Mouse (Mus musculus) thymus, adult 18-20 months (tissue): ENCODE results near the gene Rbmxl1.

ENCODE experiments used
- DNase-seq, 2 experiments: peaks; one replicate each; pipeline ENCODE4 v3.0.0; 2022; ENCODE audit warnings: mixed read lengths in 2 of 2

Rbmxl1 gene

DNA sequence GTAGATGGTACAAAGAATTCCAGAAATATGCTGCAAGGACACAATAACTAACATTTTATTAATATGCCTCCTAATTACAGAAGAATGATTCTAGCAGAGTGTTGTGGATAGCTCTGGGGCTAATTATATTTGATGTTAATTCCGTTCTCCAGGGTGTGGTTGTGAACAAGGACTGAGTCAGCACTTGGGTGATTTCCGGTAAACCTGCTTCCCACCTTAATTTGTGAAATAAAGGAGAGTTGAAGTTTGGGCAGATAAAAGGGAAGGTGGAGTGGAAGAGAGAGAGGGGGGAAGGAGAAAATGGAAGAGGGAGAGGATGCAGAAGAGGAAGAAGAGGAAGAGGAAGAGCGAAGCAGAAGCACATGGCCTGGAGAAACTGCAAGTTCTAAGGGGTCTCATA, 19.0 kb downstream of the Rbmxl1 start:
- DNase-seq, result no peak

DNA sequence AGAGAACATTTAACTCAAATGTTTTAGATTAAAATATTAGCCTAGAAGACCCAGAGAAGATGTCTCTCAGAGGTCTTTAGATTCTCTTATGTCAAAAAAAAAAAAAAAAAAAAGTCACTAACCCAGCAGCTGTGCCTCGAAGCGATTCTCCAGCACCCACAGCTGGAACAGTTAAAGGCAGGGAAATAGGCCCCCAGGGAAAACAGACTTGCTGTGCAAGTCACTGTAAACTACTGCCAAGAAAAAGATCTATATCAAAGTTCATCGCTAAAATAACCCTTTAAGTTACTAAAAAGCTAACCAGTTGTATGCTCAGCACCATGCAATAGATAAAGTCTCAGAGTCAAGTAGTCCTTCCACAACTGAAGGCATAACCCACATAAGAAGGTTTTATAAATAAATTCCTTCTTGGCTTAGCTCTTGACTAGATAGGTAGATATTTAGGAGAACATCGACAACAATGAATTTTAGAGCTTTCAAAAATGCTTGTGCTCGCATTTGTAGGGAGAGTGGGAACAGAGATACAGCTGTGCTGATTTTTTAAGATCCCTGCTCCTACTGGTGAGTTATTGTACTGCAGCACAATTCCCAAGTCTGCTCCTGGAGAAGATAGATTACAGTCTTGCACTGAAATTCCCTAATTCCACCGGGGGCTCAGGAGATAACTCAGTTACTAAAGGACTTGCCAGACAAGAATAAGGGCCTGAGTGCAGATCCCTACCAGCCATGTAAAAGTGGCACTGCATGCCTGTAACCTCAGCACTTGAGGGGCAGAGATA, 31.5 kb downstream of the Rbmxl1 start:
- DNase-seq, result no peak

DNA sequence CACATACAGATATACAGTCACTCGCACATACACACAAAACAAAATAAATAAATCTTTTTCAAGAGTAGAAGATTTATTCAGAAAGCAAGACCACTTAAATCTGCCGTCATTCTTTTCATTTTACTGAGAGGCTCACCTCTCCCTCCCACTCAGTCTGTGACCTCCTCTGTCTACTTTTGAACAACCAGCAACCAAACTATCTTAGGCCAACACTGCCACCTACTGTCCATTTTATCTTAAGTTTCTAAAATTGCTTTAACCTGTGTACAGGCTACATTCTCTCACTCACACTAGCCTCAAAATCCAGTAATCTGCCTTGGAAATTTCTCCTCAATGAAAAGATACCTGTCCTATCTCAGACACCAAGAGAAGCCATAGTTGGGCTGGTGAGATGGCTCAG, 40.8 kb downstream of the Rbmxl1 start:
- no peak for DNase-seq

DNA sequence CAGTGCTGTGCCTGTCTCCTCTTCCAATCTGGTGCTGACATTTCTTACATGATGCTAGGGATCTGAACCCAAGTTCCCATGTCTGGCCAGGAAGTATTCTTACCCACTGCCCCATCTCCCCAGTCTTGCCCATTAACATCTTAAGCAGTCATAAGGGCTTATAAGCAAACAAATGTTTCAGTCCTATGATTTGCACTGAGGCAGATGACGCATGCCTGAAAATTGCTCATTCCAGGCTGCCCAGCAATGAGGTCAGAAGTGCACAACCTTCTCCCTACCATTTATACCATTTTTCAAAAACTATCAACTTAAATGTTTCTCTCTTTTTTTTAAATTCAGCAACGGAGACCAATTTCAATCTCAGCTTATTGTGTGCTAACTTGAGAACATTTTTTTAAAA, 44.8 kb downstream of the Rbmxl1 start:
- DNase-seq, result no peak

DNA sequence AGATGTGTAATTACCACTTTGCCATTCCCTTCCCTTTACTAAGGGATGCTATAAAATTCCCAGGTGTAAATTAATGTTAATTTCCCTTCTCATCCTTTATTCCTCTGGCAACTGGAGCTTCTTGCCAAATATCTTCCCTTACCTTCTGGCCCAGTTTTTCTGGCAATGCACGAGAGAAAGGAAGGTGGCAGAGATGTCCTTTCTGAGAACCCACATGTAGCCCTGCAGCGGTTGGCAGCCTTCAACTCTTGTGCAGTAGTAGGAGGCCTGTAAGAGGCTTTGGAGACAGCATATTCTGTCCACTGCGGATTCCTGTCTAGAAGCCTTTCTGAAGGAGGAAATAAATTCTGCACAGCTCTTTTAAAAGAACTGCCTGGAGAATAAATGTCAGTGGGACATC, 52.3 kb downstream of the Rbmxl1 start:
- no peak for DNase-seq
